Mouse (Mus musculus) layer of hippocampus, adult 9-11 months (tissue): ENCODE data around the gene Fam83d.

Source experiments
- DNase-seq: peaks from one replicate; pipeline ENCODE4 v3.0.0; 2022

The Fam83d gene

DNA sequence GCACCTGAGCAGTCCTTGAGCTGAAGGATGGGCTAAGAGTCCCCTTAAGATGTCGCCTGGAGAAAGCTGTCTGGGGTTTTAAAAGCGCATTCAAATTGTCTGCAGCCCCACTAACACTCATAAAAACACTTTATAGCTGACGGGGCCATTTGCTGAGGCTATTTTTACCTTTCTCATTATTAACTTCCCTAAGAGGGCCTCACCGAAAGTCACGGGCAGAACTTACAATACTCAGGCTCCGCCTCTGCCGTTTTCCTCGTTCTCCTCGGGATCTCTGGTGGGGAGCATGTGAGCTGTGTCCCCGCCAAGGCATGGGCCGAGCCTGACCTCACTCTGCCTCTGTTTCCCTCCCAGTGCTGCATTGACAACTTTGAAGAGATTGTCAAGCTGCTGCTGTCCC, 21.7 kb upstream of the Fam83d start:
- DNase-seq: no peak

DNA sequence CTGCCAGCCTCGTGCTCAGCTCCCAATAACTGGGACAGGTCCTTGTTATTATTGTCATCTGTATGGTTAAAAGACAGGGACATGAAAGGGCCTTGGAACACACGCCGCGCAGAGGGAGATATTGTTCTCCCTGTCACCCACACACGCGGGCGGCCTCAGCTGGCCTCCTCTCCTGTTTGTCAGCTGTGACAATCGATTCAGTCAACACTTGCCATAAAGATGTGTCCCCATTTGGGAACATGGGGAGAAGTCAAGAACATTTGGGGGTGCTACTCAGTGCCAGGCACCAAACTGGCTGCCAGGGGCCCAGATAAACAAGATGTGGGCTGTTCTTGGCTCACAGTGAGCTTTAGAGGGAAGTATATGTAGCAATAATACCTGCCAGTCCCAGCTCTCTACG, 18.5 kb upstream of the Fam83d start:
- DNase-seq: peak; percentile 93

DNA sequence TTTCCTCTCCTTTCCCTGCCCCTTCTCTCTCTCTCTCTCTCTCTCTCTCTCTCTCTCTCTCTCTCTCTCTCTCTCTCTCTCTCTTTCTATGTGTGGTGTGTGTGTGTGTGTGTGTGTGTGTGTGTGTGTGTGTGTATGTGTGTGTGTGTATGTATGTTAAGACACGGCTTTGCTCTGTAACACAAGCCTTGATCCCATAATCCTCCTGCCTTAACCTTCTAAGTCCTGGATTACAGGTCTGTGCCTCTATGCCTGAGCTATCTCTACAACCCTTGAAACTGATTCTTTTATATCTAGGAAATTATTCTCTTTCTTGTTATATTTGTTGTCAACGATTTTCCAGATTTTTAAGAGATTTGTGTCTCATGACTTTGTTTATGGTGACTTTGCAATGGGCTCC, 7.7 kb upstream of the Fam83d start:
- no peak for DNase-seq

DNA sequence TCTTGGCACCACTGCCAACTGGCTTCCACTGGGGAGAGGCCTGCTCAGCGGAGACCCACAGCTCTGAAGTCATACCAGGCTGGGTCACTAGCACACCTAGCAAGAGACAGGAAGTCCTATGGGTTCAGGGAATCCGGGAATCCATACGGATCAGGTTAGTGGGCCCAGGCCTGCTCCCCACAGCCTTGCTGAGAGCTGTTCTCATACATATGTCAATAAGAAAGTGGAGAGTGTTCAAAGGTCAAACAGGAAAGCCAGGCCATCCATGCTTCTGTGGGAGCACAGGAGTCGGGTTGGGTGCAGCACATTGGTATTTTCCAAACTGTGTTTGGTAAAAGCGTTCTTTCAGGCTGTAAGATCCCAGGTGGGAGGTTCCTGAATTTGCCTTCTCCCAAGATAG, 5.6 kb upstream of the Fam83d start:
- no peak for DNase-seq

GRCm38 (mm10) chr2:158768350-158768749, 457 bp downstream of the Fam83d start:
- DNase-seq: no peak

DNA sequence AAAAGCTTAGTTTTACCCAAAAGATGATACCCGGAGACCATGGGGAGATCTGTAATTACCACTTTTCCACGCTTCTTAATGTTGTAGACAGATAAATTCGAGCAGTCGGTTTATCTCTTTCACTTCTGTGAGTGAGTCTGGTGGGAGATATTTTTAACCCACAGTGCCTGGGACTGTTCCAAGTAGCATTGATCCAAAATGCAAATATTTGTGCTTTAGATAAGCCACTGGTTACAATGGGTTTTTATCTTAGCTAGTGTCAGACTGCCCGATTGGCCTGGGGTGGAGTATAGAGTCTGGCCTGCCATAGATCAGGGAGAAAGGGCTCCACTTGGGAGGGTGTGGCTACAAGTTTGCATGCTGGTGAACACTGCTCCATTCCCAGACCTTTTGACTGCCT, 878 bp downstream of the Fam83d start:
- DNase-seq: no peak

GRCm38 (mm10) chr2:158770126-158770757, 2.3 kb downstream of the Fam83d start:
- DNase-seq: no peak

DNA sequence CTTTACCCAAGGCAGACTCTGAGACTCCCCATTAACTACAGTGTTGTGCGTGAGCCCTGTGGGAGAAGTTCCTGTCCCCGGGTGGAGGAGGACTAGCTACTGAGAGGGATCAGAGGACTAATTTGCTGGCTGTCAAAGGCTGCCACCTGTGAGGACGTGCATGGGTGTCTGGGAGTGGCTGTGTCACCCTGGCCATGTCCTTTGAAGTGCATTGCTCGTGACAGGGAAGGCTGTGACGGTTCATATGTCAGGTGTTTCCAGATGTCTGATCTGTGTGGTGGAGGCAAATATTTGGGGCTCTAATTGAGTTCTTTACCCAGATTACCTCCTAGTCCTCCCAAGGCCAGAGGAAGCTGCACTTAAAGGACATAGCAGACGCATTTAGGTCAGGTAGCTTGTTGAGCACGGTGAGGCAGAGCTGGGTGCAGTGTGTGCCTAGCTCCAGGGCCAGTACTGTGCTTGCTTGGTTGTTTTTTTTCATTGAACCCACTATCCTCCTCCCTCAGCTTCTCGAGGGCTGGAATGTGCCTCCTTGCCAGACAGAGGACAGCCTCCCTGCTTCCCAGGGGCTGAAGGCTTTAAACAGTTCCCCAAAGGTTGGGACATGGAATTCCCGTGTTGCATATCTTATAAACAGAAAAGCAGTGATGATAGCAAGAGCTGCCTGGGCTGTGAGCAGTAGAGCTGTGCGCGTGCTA, 3.3 kb downstream of the Fam83d start:
- DNase-seq: no peak

- no peak for DNase-seq
These were observed 4.9 kb downstream of the Fam83d start for GRCm38 (mm10) chr2:158772808-158773207.

GRCm38 (mm10) chr2:158774886-158775285, 7.0 kb downstream of the Fam83d start:
- DNase-seq: no peak

- no peak for DNase-seq
These were observed 8.8 kb downstream of the Fam83d start for GRCm38 (mm10) chr2:158776716-158777115.

DNA sequence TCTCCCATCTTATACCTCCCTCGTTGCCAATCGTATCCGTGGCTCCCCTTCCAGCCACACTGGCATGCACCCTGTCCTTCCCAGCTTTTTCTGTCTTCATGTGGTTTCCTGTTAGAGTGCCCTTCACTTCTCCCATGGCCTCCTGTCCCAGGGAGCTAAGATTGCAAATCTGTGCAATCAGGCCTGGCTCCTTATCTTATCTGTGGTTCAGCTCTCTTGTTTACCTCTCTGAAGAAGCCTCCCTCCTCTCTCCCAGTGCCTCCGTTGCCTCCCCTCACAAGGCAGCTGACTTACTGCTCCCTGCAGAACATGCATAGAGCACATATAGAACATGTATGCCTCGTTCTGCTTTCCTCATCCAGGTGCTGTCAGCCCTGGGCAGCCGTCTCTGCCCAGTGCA, 9.6 kb downstream of the Fam83d start:
- DNase-seq: no peak

- no peak for DNase-seq
These were observed 10.5 kb downstream of the Fam83d start for GRCm38 (mm10) chr2:158778349-158778748.

- no peak for DNase-seq
These were observed 13.2 kb downstream of the Fam83d start for GRCm38 (mm10) chr2:158781126-158781525.

GRCm38 (mm10) chr2:158786927-158787795, 19.3 kb downstream of the Fam83d start:
- DNase-seq: no peak

GRCm38 (mm10) chr2:158794494-158795004, 26.7 kb downstream of the Fam83d start, which contains the start of gene Dhx35:
TSS of gene Dhx35 (plus strand) at chr2:158794807.
- DNase-seq: peak; percentile 97

DNA sequence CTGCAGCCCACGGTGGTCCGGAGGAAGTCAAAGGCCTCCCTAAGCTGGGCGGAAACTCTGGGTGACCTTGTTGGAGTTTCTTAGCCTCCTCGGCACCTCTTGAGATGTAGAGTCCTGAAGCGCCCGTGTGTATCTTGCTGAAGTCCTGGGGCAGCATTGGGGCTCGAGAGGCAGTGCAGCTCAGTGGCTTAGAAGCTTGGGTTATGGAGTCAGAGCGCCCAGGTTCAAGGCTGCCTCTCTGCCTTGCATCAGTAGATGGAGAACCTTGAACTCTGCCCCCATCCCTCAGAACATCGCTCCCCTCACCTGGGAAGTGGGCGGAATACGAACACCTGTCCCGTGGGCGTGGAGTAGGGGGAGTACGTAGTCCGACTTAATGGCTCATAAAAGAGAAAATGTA, 27.1 kb downstream of the Fam83d start:
- no peak for DNase-seq

GRCm38 (mm10) chr2:158795875-158796274, 28.0 kb downstream of the Fam83d start:
- DNase-seq: no peak

GRCm38 (mm10) chr2:158799328-158799727, 31.4 kb downstream of the Fam83d start:
- DNase-seq: no peak

- no peak for DNase-seq
These were observed 32.9 kb downstream of the Fam83d start for GRCm38 (mm10) chr2:158800788-158801187.

DNA sequence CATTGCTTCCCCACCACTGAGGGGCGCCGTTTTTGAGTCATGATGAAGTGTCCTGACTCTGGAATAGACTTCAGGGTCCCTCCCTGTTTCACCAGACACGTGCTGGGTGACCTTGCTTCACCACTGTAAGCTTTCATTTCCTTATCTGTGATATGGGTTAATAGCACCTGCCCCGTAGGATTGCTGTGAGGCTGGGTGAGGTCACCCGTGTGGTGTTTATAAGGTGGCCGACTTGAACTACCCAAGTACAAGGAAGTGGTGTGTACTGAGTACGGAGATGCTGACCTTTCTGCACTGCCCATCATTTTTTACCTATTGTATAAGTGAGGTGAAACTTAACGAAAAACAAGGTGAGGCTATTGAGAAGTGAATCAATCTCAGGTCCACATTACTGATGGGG, 35.7 kb downstream of the Fam83d start:
- DNase-seq: no peak

DNA sequence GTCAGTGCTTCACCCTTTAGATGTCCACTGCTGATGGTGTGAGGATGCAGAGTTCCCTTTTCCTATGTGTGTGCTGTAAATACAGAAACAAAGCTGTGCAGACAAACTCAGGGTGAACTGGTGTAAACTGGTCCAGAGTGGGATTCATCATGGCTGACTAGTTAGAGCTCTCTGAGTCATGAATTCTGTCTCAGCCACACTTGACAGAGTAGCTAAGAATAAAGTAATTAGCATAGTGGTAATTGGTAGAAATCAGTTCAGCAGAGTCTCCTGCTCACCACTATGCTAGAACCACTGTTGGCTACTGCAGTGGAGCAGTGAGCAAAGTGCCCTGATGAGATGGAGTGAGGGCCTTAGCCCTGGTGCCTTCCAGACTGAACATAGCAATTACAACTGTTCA, 47.8 kb downstream of the Fam83d start:
- DNase-seq: no peak

GRCm38 (mm10) chr2:158816239-158816638, 48.3 kb downstream of the Fam83d start:
- DNase-seq: no peak

DNA sequence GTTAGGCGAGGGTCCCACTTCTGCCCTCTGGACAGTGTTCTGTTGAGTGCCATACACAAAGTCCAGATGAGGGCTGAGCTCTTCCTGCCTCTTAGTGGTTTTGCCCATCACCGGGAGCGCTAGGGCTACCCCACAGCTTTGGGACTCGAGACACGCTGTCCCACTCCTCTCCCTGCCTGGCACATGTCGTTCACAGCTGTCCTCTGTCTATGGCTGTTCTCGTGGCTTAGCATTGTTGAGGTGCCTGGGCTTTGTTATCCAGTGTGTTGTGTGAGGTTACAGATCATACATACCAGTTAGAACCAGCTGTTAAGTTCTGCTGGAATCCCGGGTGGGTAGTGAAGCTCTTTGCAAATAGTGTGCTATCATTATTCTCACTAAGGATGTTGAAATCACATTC, 49.8 kb downstream of the Fam83d start:
- no peak for DNase-seq
